Mouse (Mus musculus): ENCODE data around the gene Gramd1b.
A peak's percentile ranks its signal among the peaks of the same experiment; 100 is the strongest.

The Gramd1b gene

GRCm38 (mm10) chr9:40397036-40397435 is 134.1 kb downstream of the Gramd1b start:
- peak; percentile 85 for DNase-seq

DNA sequence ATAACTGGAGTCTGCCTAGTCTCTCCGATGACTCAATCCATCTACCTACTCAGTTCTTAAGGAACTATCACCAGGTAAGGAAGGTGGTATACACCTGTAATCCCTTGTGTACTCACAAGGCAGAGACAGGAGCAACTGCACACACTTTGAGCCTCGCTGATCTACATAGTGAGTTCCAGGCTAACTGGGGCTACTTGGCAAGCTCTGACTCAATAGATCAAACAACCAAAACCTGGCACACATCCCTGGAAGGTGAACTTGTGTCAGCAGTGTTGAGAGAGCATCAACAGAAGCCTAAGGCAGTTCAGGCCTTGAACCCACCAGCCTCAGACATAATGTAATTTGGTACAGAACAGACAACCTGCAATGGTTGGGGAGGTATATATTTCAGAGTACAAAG is 135.0 kb downstream of the Gramd1b start:
- DNase-seq: no peak

GRCm38 (mm10) chr9:40391852-40392695 is 139.1 kb downstream of the Gramd1b start:
- DNase-seq: no peak

DNA sequence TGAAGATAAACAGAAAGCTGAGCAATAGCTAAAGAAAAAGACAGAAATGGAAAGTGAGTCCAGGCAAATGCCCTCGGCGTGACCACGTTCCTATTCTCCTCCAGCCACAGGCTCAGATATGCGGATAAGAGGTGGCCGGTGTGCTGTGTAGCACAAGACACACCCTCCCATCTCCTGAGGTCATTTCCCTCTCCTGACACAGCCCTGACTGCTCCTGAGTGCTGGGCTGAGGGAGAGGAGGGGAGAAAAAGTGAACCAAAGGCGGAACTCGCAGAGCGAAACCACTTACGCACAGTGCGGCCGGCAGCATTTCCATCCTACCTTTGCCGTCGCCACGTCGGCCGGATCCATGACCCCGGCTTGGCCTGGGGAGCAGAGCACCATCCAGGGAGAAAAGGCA is 139.8 kb downstream of the Gramd1b start:
- no peak for DNase-seq

- no peak for DNase-seq
These were observed 140.3 kb downstream of the Gramd1b start for GRCm38 (mm10) chr9:40390904-40391303.

DNA sequence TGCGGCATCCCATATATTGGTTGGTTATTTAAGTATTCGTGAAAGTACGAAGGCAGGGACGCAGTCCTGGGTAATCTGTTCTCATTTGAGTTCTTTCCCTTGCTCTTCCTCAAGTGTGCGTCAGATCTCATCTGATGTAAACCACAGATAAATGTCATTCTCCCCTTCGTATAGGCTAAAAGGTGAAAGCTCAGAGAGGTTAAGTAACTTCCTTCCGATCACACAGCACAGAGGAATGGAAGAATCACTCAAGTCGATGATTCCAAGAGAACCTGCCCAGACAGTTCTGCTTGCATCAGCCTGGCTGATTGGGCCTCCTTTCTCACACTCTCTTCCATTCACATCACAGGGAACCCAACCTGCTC is 140.8 kb downstream of the Gramd1b start:
- no peak for DNase-seq

DNA sequence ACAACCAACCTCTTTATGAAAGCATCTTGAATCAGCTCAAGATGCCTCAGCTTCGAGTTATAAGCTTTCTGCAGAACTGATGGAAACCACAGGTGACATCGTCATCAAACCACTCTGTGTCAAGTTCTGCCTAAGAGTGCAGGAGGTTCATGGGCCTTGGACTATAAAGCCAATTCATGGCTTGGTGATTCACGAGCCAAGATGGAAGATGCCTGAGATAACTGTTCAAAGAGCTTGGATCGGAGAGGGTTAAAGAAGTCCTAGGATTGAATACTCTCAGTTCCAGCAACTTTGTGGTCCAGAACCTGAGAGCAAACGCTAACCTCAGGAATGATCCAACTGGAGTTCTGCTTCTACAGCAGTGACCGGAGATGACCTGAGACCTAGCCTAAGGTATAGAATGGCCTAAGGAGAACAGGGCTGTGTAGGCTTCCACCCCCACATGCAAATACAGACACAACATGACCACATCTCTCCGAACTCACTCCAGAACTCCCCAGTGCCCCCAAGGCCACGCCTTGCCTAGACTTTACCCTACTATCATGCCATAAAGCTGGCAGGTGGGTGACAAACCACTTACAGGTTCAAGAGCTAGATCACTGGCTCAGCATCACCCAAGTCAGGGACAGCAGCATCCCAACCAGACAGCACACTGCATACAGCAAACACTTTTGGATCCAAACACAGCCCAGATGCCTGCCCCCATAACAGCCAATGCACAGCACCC is 141.4 kb downstream of the Gramd1b start:
- DNase-seq: no peak

DNA sequence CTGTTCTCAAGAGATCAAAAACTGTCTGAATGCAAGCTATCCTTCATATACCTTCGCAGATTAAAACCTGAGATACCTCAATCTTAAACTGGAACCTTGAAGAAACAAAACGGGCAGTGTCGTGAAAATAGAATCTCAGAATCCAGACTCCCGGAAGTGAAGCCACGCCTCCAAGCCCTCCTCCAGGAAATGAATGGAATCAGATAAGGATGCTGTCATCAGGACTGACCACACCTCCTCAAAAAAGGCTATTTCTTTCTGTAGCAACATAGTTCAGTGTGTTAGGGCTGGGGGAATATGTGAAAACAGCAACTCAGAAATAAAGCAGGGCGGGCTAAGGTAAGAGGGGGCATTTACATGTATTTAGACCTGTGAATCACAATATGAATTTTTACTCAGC is 142.0 kb downstream of the Gramd1b start:
- no peak for DNase-seq

- DNase-seq: no peak
These were observed 146.4 kb downstream of the Gramd1b start for GRCm38 (mm10) chr9:40384781-40385180.

GRCm38 (mm10) chr9:40382508-40382907 is 148.7 kb downstream of the Gramd1b start:
- DNase-seq: no peak

- DNase-seq: no peak
These were observed 149.5 kb downstream of the Gramd1b start for GRCm38 (mm10) chr9:40381416-40382411.

- no peak for DNase-seq
These were observed 154.3 kb downstream of the Gramd1b start for GRCm38 (mm10) chr9:40376711-40377410.

DNA sequence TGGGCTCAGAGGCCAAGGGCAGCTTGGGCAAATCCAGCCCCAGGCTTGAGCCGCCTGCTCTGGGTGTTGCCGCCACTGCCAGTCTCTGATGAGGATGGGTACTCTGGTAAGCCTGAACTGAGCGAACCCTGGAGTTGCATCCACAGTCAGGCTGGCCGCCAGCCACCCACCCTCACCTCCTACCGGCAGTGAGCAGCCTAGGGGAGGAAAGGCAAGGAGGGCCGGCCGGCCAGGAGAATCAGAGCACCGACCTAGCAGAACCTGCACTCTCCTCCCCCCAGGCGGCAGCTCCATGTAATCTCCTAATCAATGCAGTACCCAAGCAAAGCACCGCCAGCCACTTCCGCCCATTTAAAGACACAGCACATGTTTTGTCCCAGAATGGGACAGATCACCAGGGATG is 155.0 kb downstream of the Gramd1b start:
- no peak for DNase-seq

DNA sequence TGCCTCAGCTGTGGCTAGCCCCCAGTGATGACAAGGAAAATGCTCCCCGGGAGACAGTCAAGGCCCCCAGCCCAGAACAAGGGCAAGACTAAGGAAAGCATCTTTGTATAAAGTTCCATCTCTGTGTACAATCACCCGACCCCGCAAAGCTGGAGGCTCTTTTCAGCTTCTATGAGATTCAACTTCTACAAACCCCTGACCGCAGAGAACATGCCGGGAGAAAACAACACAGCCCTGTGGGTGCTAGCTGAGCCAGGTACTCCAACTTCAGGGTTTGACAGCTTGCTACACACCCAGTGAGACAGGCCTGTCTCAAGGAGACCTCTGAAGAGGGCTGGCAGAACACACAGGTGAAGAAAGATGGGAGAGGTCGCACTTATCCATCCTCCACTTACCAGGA is 155.7 kb downstream of the Gramd1b start:
- DNase-seq: no peak

DNA sequence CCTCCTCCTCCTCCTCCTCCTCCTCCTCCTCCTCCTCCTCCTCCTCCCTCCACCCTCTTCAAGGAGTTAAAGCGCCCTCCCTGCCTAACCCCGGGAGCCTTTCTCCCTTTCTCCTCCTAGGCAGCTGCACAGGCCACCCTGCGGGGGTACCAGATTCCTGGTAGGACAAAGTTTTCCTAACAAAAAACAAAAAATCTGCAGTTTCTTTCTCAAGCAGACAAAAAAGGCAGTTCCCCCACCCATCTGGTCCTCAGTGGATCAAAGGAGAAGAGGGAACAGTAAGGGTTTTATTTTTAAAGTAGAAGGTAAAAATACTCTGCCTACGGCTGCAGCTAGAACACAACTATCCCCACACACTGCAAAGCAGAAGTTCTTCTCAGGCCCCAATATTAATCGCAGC is 156.2 kb downstream of the Gramd1b start:
- no peak for DNase-seq

- DNase-seq: no peak
These were observed 156.6 kb downstream of the Gramd1b start for GRCm38 (mm10) chr9:40374533-40374971.

GRCm38 (mm10) chr9:40374052-40374451 is 157.1 kb downstream of the Gramd1b start:
- no peak for DNase-seq

GRCm38 (mm10) chr9:40370151-40370550 is 161.0 kb downstream of the Gramd1b start:
- no peak for DNase-seq

DNA sequence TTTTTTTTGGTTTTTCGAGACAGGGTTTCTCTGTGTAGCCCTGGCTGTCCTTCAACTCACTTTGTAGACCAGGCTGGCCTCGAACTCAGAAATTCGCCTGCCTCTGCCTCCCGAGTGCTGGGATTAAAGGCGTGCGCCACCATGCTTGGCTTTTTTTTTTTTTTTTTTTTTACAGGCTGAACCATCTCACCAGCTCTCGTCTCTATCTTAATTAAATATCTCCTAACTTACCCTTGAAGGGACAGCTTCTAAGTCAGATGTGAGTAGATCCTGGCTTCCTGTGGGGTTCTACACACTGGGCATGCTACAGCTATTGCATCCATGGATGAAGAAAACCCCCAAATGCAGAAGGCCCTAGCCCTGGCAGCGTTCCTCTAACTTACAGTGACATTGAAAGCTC is 164.4 kb downstream of the Gramd1b start:
- DNase-seq: no peak

GRCm38 (mm10) chr9:40364312-40364711 is 166.9 kb downstream of the Gramd1b start:
- no peak for DNase-seq

- no peak for DNase-seq
These were observed 169.2 kb downstream of the Gramd1b start for GRCm38 (mm10) chr9:40361970-40362369.

GRCm38 (mm10) chr9:40358408-40358896 is 172.7 kb downstream of the Gramd1b start:
- DNase-seq: no peak

All from thymus, postnatal 14 days (tissue).